Mouse (Mus musculus) layer of hippocampus, adult 11-12 months (tissue): ENCODE results near the gene Gm2163.
"Not testable (repeated sequence)": the region's sequence is repeated elsewhere in the genome, so short reads cannot be mapped to it uniquely, and the experiment has no call there.

Experiments used
- DNase-seq: peaks from one replicate; pipeline ENCODE4 v3.0.0; 2022; ENCODE audit warnings: low spot score

Gm2163 gene

DNA sequence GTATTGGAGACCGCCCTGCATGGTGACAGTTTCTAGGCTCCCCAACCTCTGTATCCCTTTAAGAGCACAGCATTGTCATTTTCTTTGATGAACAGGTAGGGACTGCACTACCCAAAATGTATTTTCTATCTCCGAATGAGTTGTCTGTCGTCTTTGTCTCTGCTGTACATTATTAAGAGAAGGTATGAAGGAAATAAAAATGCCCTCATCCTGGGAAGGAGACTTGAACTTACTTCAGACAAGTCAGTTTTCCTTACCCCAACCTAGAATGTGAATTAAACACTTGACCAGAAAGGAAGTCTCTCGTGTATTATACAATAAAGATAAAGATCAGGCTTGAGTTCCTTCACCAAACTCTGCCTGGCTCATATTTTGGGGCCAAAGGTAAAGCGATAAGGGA is at the start of gene Gm2163:
Gm2163 (plus strand) TSS at position 301 of the 400 bp plus-strand sequence.
- DNase-seq = not testable (repeated sequence)

DNA sequence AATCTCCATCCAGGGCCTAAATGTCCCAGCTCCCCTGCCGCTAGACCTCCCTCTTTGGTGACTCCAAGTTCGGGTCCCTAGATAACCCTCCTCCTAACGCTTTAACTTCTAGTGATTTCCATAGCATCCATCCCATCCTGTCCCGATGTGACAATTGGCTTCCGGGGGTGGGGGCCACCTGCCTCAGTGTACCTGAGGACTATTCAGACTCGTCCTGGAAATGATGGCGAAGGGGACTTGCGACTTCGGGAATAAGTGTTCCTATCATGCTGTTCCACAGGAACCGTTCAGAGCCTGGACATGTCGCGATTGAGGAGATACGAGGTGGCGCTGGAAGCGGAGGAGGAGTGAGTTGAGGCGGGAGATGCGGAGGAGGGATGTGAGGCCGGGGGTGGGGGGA is 27.5 kb upstream of the Gm2163 start, which contains the start of gene Gm21586:
Gm21586 (plus strand) TSS at position 301 of the 400 bp plus-strand sequence.
- not testable (repeated sequence) for DNase-seq

DNA sequence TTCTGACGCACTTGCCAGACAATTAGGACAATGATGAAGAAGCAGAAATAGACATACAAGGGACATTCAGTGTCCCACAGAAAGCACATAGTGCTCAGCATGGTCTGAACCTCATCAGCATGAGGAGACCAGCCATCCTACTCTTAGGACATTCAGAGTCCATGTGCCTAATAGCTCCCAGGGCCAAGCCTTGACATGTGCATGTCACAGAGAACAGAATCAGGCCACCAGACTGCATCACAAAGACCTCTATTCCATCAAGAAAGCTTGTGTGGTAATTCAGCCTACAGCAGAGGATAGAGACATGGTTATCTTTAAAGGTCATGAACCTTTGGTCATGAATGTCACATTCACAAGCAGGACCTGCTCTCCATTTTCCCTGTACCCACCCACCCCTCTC is 61.5 kb downstream of the Gm2163 start, which contains the start of gene Fam205a2:
Fam205a2 (minus strand) TSS at position 101 of the 400 bp plus-strand sequence.
- not testable (repeated sequence) for DNase-seq

DNA sequence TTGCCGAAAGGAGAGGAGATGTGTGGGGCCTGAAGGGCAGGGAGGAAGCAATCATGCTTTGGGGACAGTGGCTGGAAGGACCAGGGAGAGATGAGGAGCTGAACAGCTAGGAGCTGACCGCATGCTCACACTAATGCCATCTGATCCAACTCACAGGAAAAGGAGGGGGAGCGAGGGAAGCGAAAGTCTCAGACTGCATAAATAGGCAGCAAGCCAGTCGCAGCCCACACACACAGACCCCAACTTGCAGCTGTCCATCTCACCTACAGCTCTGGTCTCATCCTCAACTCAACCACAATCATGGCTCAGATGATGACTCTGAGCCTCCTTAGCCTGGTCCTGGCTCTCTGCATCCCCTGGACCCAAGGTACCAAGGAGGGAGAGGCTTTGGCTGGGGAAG is 145.3 kb downstream of the Gm2163 start, which contains the start of gene Gm10591:
Gm10591 (plus strand) TSS at position 301 of the 400 bp plus-strand sequence.
- not testable (repeated sequence) for DNase-seq

DNA sequence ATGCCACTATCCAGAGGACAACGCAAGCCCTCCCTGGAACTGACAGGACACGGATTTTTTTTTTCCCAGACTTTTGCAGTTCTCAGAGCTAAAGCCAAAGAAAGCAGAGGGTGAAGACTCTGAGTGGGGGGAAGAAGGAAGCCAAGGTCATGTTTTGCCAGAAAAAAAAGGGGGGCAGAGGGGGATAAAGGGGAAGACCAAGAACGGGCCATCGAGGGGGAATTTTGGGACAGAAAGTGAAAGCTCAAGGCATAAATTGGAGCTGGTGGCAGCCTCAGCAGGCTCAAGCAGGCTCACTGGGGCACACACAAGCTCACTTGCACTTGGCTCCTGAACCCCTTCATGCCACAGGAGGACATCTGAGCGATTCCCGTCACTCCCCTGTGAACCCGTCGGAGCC is 162.9 kb downstream of the Gm2163 start, which contains the start of gene Gm2564:
Gm2564 (plus strand) TSS at position 301 of the 400 bp plus-strand sequence.
- DNase-seq = not testable (repeated sequence)
